Comparison of ENCODE assay signal across 8 mouse cellular contexts in genomic region chr13:51946171-51946570, GRCm38 (mm10).
A peak's percentile ranks its signal among the peaks of the same experiment; 100 is the strongest.
DNase-seq lines count a peak whose midpoint lies in the region; ATAC-seq and TF ChIP-seq lines count a peak whose summit lies in the region.

No protein-coding gene starts in this region.

- no peaks in the 10 kb centered on the region for H3K36me3 ChIP-seq in kidney, embryonic 15.5 days
- no peaks in the 10 kb centered on the region for H3K36me3 ChIP-seq in heart, embryonic 16.5 days (ENCODE audit: control insufficient read depth, insufficient read depth)
- no peaks in the 10 kb centered on the region for H3K36me3 ChIP-seq in lung, postnatal 0 days (ENCODE audit: insufficient read depth, low read length)

- no peak for ATAC-seq in kidney, embryonic 15.5 days (replicated peaks; ENCODE audit: low FRiP score)
- ATAC-seq in heart, embryonic 16.5 days (replicated peaks; ENCODE audit: extremely low read depth, insufficient read depth, low FRiP score) = peak; percentile 61; the same call in 1 of the 2 replicates
- ATAC-seq in lung, postnatal 0 days = peak; percentile 90
- ATAC-seq in megakaryocyte-erythroid progenitor cell, adult 5-6 weeks (replicated peaks; ENCODE audit: low FRiP score, low TSS enrichment, poor library complexity, severe bottlenecking) = no peak

- H3K9ac ChIP-seq in kidney, embryonic 15.5 days = no peak overlapping the region
- H3K9ac ChIP-seq in heart, embryonic 16.5 days (ENCODE audit: low read length) = no peak overlapping the region
- no peak overlapping the region for H3K9ac ChIP-seq in lung, postnatal 0 days (replicated peaks; ENCODE audit: low read depth)

- peak; percentile 73 for TF ChIP-seq EP300 in lung, postnatal 0 days (IDR thresholded peaks at IDR 0.05)

- H3K27ac ChIP-seq in kidney, embryonic 15.5 days = no peak overlapping the region
- no peak overlapping the region for H3K27ac ChIP-seq in heart, embryonic 16.5 days (ENCODE audit: low read length)
- no peak overlapping the region for H3K27ac ChIP-seq in lung, postnatal 0 days (ENCODE audit: low read length)

- H3K4me2 ChIP-seq in kidney, embryonic 15.5 days = no peak overlapping the region
- no peak overlapping the region for H3K4me2 ChIP-seq in heart, embryonic 16.5 days (ENCODE audit: low read depth, low read length)
- H3K4me2 ChIP-seq in lung, postnatal 0 days (replicated peaks; ENCODE audit: low read depth, low read length) = no peak overlapping the region

- no peaks in the 10 kb centered on the region for H3K9me3 ChIP-seq in kidney, embryonic 15.5 days (replicated peaks)
- H3K9me3 ChIP-seq in heart, embryonic 16.5 days (replicated peaks; ENCODE audit: control insufficient read depth, low read length) = no peaks in the 10 kb centered on the region
- no peaks in the 10 kb centered on the region for H3K9me3 ChIP-seq in lung, postnatal 0 days (ENCODE audit: low read length)

- peaks cover 14% of the 10 kb centered on the region for H3K4me1 ChIP-seq in kidney, embryonic 15.5 days
- H3K4me1 ChIP-seq in heart, embryonic 16.5 days (ENCODE audit: control insufficient read depth, insufficient read depth, low read length) = peaks cover 11% of the 10 kb centered on the region
- peaks cover 13% of the 10 kb centered on the region; the same call in 1 of the 2 replicates for H3K4me1 ChIP-seq in lung, postnatal 0 days (ENCODE audit: insufficient read depth, low read depth, low read length)

- 0 out of 2 replicates have a peak, but pooled peaks have one; percentile 15 for TF ChIP-seq CTCF in lung, postnatal 0 days (IDR thresholded peaks at IDR 0.05)

- WGBS in kidney, embryonic 15.5 days = 48% methylated on average over 3 of the region's 3 CpGs
- 27% methylated on average over 3 of the region's 3 CpGs for WGBS in heart, embryonic 16.5 days
- 26% methylated on average over 3 of the region's 3 CpGs for WGBS in lung, postnatal 0 days

- H3K27me3 ChIP-seq in kidney, embryonic 15.5 days = no peaks in the 10 kb centered on the region
- no peaks in the 10 kb centered on the region for H3K27me3 ChIP-seq in heart, embryonic 16.5 days (ENCODE audit: control insufficient read depth, insufficient read depth, low read length)
- no peaks in the 10 kb centered on the region for H3K27me3 ChIP-seq in lung, postnatal 0 days (replicated peaks; ENCODE audit: insufficient read depth, low read length)

- no peak overlapping the region for H3K4me3 ChIP-seq in kidney, embryonic 15.5 days (replicated peaks)
- no peak overlapping the region for H3K4me3 ChIP-seq in heart, embryonic 16.5 days (ENCODE audit: low read length)
- no peak overlapping the region for H3K4me3 ChIP-seq in lung, postnatal 0 days (ENCODE audit: low read depth, low read length)

- peak; percentile 65 for DNase-seq in kidney, adult 11 months
- peak; percentile 61 for DNase-seq in adrenal gland, adult 2 months
- DNase-seq in lung, postnatal 0 days (ENCODE audit: low spot score) = peak; percentile 96
- DNase-seq in T-cell, adult 2 months (ENCODE audit: low spot score) = no peak
- DNase-seq in cerebellum, adult 11 months = no peak

Comparison
In these comparisons a context has a peak if more than half of its experiments do, and no peak if none do; other contexts are left out.
1. DNase-seq: peak in kidney, adult 11 months (single experiment), adrenal gland, adult 2 months (single experiment) and lung, postnatal 0 days (single experiment); none in T-cell, adult 2 months (single experiment) and cerebellum, adult 11 months (single experiment).
2. ATAC-seq: peak in heart, embryonic 16.5 days (single experiment) and lung, postnatal 0 days (single experiment); none in kidney, embryonic 15.5 days (single experiment) and megakaryocyte-erythroid progenitor cell, adult 5-6 weeks (single experiment).